Mouse (Mus musculus): Measurements from ENCODE around the gene Gsto2. TPM values are rescaled to one million over a fixed set of nuclear protein-coding genes. Genes with fewer than 3 reads are reported as not detected.

Gene Gsto2
- total and polyA plus RNA-seq, 3 experiments: 1.6 to 2.7 (median 2.6) TPM

DNA sequence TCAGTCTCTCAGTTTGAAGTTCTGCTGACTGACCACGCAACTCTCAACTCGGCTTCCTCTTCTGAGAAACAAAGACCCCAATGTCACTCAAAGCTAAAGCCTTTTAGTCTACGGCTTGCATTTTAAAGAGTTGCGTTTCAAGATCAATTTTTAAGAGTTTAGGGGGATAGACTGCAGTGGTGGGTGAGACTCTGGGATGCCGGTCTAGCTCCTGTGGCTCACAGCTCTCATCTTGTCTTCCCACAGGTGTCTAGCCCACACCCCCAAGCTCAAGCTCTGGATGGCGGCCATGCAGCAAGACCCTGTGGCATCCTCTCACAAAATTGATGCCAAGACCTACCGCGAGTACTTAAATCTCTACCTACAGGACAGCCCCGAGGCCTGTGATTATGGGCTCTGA is 1.3 kb upstream of the Gsto2 start:
- Histone ChIP-seq H3K9ac (ENCODE audit: low read depth, low read length) (no peak overlapping the region), H3K27me3 (ENCODE audit: control insufficient read depth, insufficient read depth, low read length) (no peaks in the 10 kb centered on the region), H3K36me3 (ENCODE audit: control insufficient read depth, insufficient read depth, low read length) (no peaks in the 10 kb centered on the region), H3K4me3 (no peak overlapping the region), H3K4me1 (ENCODE audit: control insufficient read depth, insufficient read depth, low read length) (peaks cover 2% of the 10 kb centered on the region), H3K79me2 (replicated peaks; ENCODE audit: control insufficient read depth, insufficient read depth, low read length) (no peaks in the 10 kb centered on the region), H3K27ac (no peak overlapping the region)
- WGBS: 95% methylated on average over 9 of the region's 9 CpGs
- intact Hi-C loops (cut with DNase I): no loop called here
- no peak for TF ChIP-seq POLR2A (IDR thresholded peaks at IDR 0.05; ENCODE audit: insufficient read depth, low read depth, low read length)
- DNase-seq: no peak

DNA sequence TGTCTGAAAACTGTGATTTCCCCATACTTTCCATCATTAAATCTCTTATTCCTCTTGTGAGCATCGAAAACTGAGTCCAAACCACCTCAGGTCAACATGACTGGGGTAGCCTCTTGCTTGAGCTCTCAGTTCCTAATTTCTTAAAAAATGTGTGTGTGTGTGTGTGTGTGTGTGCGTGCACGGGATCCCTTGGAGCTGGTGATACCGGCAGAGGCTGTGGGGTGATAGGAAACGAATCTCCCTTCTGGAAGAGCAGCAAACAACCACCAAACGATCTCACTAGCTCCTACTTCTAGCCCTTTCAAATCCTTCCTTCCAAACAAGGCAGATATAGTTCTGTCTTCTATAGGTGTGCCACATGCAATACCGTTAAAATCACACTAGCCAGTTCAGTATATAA is 613 bp upstream of the Gsto2 start:
- peaks cover 2% of the 10 kb centered on the region for H3K4me1 ChIP-seq (ENCODE audit: control insufficient read depth, insufficient read depth, low read length)
- WGBS: 86% methylated on average over 7 of the region's 7 CpGs
- H3K27ac ChIP-seq: no peak overlapping the region
- H3K27me3 ChIP-seq (ENCODE audit: control insufficient read depth, insufficient read depth, low read length): no peaks in the 10 kb centered on the region
- DNase-seq: no peak
- intact Hi-C loops (cut with DNase I): no loop called here
- no peaks in the 10 kb centered on the region for H3K36me3 ChIP-seq (ENCODE audit: control insufficient read depth, insufficient read depth, low read length)
- no peaks in the 10 kb centered on the region for H3K79me2 ChIP-seq (replicated peaks; ENCODE audit: control insufficient read depth, insufficient read depth, low read length)
- H3K9ac ChIP-seq (ENCODE audit: low read depth, low read length): no peak overlapping the region
- H3K4me3 ChIP-seq: no peak overlapping the region; the same call in 1 of the 2 replicates
- TF ChIP-seq POLR2A (IDR thresholded peaks at IDR 0.05; ENCODE audit: insufficient read depth, low read depth, low read length) (no peak), EP300 (IDR thresholded peaks at IDR 0.05; ENCODE audit: insufficient read depth, low read depth, low read length) (no peak), CTCF (IDR thresholded peaks at IDR 0.05) (no peak)

DNA sequence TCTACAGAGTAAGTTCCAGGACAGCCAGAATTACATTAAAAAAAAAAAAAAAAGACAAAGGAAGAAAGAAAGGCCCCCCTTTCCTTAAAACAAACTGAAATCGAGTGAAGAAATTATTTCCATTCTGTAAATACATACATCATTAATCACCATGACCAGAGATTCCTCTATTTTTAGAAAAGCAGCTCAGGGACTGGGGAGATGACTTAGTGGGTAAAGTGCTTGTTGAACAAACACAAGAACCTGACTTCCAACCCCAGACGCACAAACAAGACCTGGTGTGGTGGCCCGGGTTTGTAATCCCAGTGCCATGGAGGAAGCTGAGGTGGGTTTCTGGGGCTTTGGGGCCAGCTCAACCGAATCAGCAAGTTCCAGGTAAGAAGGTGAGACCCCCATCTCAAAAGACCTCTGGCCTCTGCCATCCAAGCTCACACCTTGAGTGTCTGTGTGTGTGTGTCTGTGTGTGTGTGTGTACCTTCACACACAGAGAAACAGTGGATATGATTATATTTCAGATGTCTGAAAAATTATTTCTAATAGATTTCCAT is 2.4 kb downstream of the Gsto2 start:
- no peaks in the 10 kb centered on the region for H3K27me3 ChIP-seq (ENCODE audit: control insufficient read depth, insufficient read depth, low read length)
- H3K4me3 ChIP-seq: no peak overlapping the region
- no peak for DNase-seq
- H3K36me3 ChIP-seq (ENCODE audit: control insufficient read depth, insufficient read depth, low read length): no peaks in the 10 kb centered on the region
- no peak overlapping the region for H3K27ac ChIP-seq
- no peak overlapping the region for H3K9ac ChIP-seq (ENCODE audit: low read depth, low read length)
- TF ChIP-seq EP300 (IDR thresholded peaks at IDR 0.05; ENCODE audit: insufficient read depth, low read depth, low read length) (no peak), POLR2A (IDR thresholded peaks at IDR 0.05; ENCODE audit: insufficient read depth, low read depth, low read length) (no peak), CTCF (IDR thresholded peaks at IDR 0.05) (no peak)
- 66% methylated on average over 4 of the region's 4 CpGs for WGBS
- no peaks in the 10 kb centered on the region for H3K79me2 ChIP-seq (replicated peaks; ENCODE audit: control insufficient read depth, insufficient read depth, low read length)
- intact Hi-C loops (cut with DNase I): no loop called here
- peaks cover 2% of the 10 kb centered on the region for H3K4me1 ChIP-seq (ENCODE audit: control insufficient read depth, insufficient read depth, low read length)

DNA sequence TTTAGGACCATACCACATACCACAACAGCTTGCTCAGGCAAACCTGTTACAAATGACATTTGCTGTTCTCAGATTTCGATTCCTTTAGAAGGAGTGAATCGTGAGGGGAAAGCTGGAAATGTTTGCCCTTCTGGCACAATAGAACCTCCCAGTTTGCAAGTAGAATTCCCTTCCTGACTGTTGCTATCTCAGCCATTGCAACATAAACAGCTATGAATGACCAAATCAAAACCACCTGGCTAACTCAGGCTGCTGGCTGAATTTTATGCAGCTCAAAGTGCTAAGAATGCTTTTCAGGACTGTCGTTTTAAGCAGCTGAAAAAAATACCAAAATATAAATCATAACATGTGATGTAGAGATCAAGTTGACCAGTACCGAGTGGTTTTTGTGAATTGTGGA is 3.6 kb downstream of the Gsto2 start:
- no peaks in the 10 kb centered on the region for H3K79me2 ChIP-seq (replicated peaks; ENCODE audit: control insufficient read depth, insufficient read depth, low read length)
- H3K4me1 ChIP-seq (ENCODE audit: control insufficient read depth, insufficient read depth, low read length): peaks cover 2% of the 10 kb centered on the region
- no peak overlapping the region for H3K4me3 ChIP-seq
- intact Hi-C loops (cut with DNase I): no loop called here
- no peaks in the 10 kb centered on the region for H3K27me3 ChIP-seq (ENCODE audit: control insufficient read depth, insufficient read depth, low read length)
- 60% methylated on average over 4 of the region's 4 CpGs for WGBS
- no peaks in the 10 kb centered on the region for H3K36me3 ChIP-seq (ENCODE audit: control insufficient read depth, insufficient read depth, low read length)
- no peak overlapping the region for H3K9ac ChIP-seq (ENCODE audit: low read depth, low read length)
- TF ChIP-seq EP300 (IDR thresholded peaks at IDR 0.05; ENCODE audit: insufficient read depth, low read depth, low read length): no peak
- DNase-seq: no peak
- H3K27ac ChIP-seq: no peak overlapping the region

DNA sequence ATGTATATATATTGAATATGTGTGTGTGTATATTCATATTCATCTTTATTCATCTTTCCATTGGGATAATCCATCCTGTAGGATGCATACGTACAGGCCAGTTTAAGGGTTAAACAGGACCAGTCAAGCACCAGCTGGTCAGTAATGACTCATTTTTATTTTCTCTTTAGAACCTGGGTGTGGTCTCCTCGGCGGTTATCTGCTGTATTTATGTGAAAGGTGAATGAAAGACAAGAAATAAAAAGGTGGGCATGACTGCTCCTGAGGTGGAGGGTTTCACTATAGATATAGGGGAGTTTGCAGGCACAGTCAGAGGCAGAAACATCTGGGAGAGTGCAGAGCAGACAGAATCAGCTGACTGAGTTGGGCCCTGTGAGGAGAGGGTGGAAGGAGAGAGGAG is 4.2 kb downstream of the Gsto2 start:
- Histone ChIP-seq H3K27ac (no peak overlapping the region), H3K79me2 (replicated peaks; ENCODE audit: control insufficient read depth, insufficient read depth, low read length) (no peaks in the 10 kb centered on the region), H3K4me3 (no peak overlapping the region), H3K4me1 (ENCODE audit: control insufficient read depth, insufficient read depth, low read length) (peaks cover 2% of the 10 kb centered on the region), H3K36me3 (ENCODE audit: control insufficient read depth, insufficient read depth, low read length) (no peaks in the 10 kb centered on the region), H3K27me3 (ENCODE audit: control insufficient read depth, insufficient read depth, low read length) (no peaks in the 10 kb centered on the region), H3K9ac (ENCODE audit: low read depth, low read length) (no peak overlapping the region)
- no peak for DNase-seq
- TF ChIP-seq POLR2A (IDR thresholded peaks at IDR 0.05; ENCODE audit: insufficient read depth, low read depth, low read length): no peak
- no peak for TF ChIP-seq CTCF (IDR thresholded peaks at IDR 0.05)
- no peak for TF ChIP-seq EP300 (IDR thresholded peaks at IDR 0.05; ENCODE audit: insufficient read depth, low read depth, low read length)
- 32% methylated on average over 3 of the region's 3 CpGs for WGBS
- intact Hi-C loops (cut with DNase I): no loop called here

DNA sequence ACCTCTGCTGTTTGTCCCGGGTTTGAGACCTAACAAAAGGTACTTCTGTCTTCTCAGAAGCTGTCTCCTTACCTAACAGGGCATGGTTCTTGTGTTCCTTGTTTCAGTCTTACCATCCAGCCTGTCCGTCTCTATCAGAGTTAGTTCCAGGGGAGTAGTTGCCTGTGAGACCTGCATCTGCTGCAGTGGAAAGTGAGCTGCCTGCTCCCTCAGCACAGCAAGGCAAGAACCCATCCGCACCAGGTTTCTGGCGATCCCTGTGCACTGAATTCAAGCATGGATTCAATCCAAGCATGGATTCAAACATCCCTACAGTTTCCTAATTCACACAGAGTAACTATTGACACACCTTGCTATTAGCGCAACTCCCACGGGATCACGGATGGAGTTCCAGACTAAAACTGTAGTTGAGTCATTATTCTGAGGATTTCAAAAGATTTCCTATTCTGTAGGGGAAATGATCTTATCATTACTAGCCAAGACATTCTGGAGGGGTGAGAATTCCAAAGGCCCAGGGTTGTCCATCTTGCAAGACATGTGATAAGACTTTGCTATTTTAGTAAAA is 4.8 kb downstream of the Gsto2 start:
- peaks cover 2% of the 10 kb centered on the region for H3K4me1 ChIP-seq (ENCODE audit: control insufficient read depth, insufficient read depth, low read length)
- H3K27me3 ChIP-seq (ENCODE audit: control insufficient read depth, insufficient read depth, low read length): no peaks in the 10 kb centered on the region
- no peak overlapping the region for H3K4me3 ChIP-seq
- H3K36me3 ChIP-seq (ENCODE audit: control insufficient read depth, insufficient read depth, low read length): no peaks in the 10 kb centered on the region
- H3K9ac ChIP-seq (ENCODE audit: low read depth, low read length): no peak overlapping the region
- WGBS: 51% methylated on average over 7 of the region's 7 CpGs
- no peak for DNase-seq
- intact Hi-C loops (cut with DNase I): no loop called here
- TF ChIP-seq POLR2A (IDR thresholded peaks at IDR 0.05; ENCODE audit: insufficient read depth, low read depth, low read length): no peak
- no peak for TF ChIP-seq EP300 (IDR thresholded peaks at IDR 0.05; ENCODE audit: insufficient read depth, low read depth, low read length)
- no peak for TF ChIP-seq CTCF (IDR thresholded peaks at IDR 0.05)
- H3K27ac ChIP-seq: no peak overlapping the region
- no peaks in the 10 kb centered on the region for H3K79me2 ChIP-seq (replicated peaks; ENCODE audit: control insufficient read depth, insufficient read depth, low read length)
